Mouse (Mus musculus) testis, postnatal 14 days (tissue): ENCODE results near the gene Sox15.
"Not testable (repeated sequence)": the region's sequence is repeated elsewhere in the genome, so short reads cannot be mapped to it uniquely, and the experiment has no call there.

Source experiments
- DNase-seq: peaks from one replicate; pipeline ENCODE4 v3.0.0; 2021; ENCODE audit warnings: low spot score

Sox15 gene

DNA sequence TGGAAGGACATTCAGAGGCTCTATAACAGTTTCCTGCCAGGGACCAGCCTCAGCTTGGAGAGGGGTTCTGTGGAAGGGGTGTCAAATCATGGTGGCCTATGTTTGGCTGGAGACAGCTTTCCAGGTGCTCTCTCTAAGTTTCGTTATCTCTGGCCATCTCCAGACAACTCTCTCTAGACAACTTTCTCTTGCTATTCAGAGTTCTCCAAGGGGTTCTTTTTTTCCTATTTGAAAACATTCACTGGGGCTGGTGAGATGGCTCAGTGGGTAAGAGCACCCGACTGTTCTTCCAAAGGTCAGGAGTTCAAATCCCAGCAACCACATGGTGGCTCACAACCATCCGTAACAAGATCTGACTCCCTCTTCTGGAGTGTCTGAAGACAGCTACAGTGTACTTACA lies 48.3 kb downstream of the Sox15 start:
- not testable (repeated sequence) for DNase-seq

DNA sequence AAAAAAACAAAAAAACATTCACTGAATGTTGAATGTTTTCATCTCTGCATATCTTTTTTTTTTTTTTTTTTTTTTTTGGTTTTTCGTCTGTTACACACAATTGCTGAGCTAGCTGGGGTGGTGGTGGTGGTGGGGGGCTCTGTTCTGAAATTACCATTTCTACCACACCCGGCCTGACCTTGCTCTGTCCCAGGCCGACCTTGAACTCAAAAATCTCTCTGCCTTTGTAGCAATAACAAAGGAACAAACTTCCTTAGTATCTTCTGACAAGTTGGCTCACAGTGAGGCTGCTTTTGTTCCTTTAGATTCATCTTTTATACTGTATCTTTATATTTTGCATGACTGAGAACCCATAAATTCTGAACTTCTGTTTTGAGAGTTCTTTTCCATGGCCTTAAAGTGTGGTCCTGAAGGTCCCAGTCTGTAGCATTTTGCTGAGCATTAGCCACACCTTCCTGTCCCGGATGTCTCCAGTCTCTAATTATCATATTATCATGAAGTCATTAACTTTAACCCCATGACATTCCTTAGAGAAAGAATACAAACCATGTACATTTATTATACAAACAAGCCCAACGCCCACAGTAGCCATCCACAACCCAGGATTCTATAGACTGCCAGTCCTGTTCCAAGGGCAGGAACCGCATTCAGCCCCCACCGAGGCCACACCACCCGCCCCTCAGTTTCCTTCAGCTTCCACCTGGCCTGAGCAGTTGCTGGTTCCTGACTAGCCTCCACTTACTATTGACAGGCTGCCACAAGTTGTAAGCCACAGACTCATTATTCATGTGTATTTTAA lies 48.9 kb downstream of the Sox15 start:
- DNase-seq = no peak

DNA sequence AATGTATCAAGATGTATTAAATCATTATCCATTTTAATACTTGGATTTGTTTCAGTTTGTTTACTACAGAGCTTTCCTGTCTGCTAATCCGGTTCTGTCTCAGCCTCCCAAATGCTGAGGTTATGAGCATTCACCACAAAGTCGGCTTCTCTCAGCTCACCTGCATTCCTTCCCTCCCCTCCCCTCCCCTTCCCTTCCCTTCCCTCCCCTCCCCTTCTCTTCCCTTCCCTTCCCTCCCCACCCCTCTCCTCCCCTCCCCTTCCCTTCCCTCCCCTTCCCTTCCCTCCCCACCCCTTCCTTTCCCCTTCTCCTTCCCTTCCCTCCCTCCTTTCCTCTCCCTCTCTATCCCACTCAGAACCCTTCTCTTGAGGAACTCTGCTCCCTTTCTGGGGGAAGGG lies 49.5 kb downstream of the Sox15 start:
- no peak for DNase-seq
